Mouse (Mus musculus): ENCODE measurements around the gene Ifitm7.

The Ifitm7 gene

GRCm38 (mm10) chr16:13986574-13987478, at the start of gene Ifitm7, which contains the start of gene 2900011O08Rik:
Ifitm7 (minus strand) TSS chr16:13986888.
2900011O08Rik (plus strand) TSS chr16:13986604.
- DNase-seq (ENCODE audit: extremely low spot score, low read depth, low spot score), result no peak

- no peak for DNase-seq (ENCODE audit: extremely low spot score, low read depth, low spot score)
Observed at GRCm38 (mm10) chr16:14033076-14033475, 46.4 kb upstream of the Ifitm7 start.

GRCm38 (mm10) chr16:14030650-14031049, 44.0 kb upstream of the Ifitm7 start:
- DNase-seq (ENCODE audit: extremely low spot score, low read depth, low spot score), result no peak

- no peak for DNase-seq (ENCODE audit: extremely low spot score, low read depth, low spot score)
Observed at GRCm38 (mm10) chr16:14029851-14030250, 43.2 kb upstream of the Ifitm7 start.

- DNase-seq (ENCODE audit: extremely low spot score, low read depth, low spot score), result no peak
Observed at GRCm38 (mm10) chr16:14029072-14029471, 42.4 kb upstream of the Ifitm7 start.

GRCm38 (mm10) chr16:14025091-14025990, 38.7 kb upstream of the Ifitm7 start:
- no peak for DNase-seq (ENCODE audit: extremely low spot score, low read depth, low spot score)

GRCm38 (mm10) chr16:14021166-14021822, 34.6 kb upstream of the Ifitm7 start:
- no peak for DNase-seq (ENCODE audit: extremely low spot score, low read depth, low spot score)

- DNase-seq (ENCODE audit: extremely low spot score, low read depth, low spot score), result no peak
Observed at GRCm38 (mm10) chr16:14017306-14017705, 30.6 kb upstream of the Ifitm7 start.

GRCm38 (mm10) chr16:14009966-14010365, 23.3 kb upstream of the Ifitm7 start:
- no peak for DNase-seq (ENCODE audit: extremely low spot score, low read depth, low spot score)

GRCm38 (mm10) chr16:14008708-14009107, 22.0 kb upstream of the Ifitm7 start:
- no peak for DNase-seq (ENCODE audit: extremely low spot score, low read depth, low spot score)

- no peak for DNase-seq (ENCODE audit: extremely low spot score, low read depth, low spot score)
Observed at GRCm38 (mm10) chr16:14008081-14008480, 21.4 kb upstream of the Ifitm7 start.

- no peak for DNase-seq (ENCODE audit: extremely low spot score, low read depth, low spot score)
Observed at GRCm38 (mm10) chr16:14005266-14005665, 18.6 kb upstream of the Ifitm7 start.

GRCm38 (mm10) chr16:14004726-14005125, 18.0 kb upstream of the Ifitm7 start:
- no peak for DNase-seq (ENCODE audit: extremely low spot score, low read depth, low spot score)

GRCm38 (mm10) chr16:14004170-14004569, 17.5 kb upstream of the Ifitm7 start:
- DNase-seq (ENCODE audit: extremely low spot score, low read depth, low spot score), result no peak

GRCm38 (mm10) chr16:14003386-14004130, 16.9 kb upstream of the Ifitm7 start:
- no peak for DNase-seq (ENCODE audit: extremely low spot score, low read depth, low spot score)

- no peak for DNase-seq (ENCODE audit: extremely low spot score, low read depth, low spot score)
Observed at GRCm38 (mm10) chr16:13994502-13994901, 7.8 kb upstream of the Ifitm7 start.

- no peak for DNase-seq (ENCODE audit: extremely low spot score, low read depth, low spot score)
Observed at GRCm38 (mm10) chr16:13994076-13994475, 7.4 kb upstream of the Ifitm7 start.

- no peak for DNase-seq (ENCODE audit: extremely low spot score, low read depth, low spot score)
Observed at GRCm38 (mm10) chr16:13992518-13993248, 6.0 kb upstream of the Ifitm7 start.

- no peak for DNase-seq (ENCODE audit: extremely low spot score, low read depth, low spot score)
Observed at GRCm38 (mm10) chr16:13986197-13986573, 503 bp downstream of the Ifitm7 start.

- DNase-seq (ENCODE audit: extremely low spot score, low read depth, low spot score), result no peak
Observed at GRCm38 (mm10) chr16:13983161-13983560, 3.5 kb downstream of the Ifitm7 start.
